Mouse (Mus musculus): Measurements from ENCODE around the gene Resf1. TPM values are rescaled to one million over a fixed set of nuclear protein-coding genes. Genes with fewer than 3 reads are reported as not detected.
"Not testable (repeated sequence)": the region's sequence is repeated elsewhere in the genome, so short reads cannot be mapped to it uniquely, and the experiment has no call there.

The Resf1 gene
- polyA plus RNA-seq, 1 experiment from 2014 or later: 28.4 TPM

DNA sequence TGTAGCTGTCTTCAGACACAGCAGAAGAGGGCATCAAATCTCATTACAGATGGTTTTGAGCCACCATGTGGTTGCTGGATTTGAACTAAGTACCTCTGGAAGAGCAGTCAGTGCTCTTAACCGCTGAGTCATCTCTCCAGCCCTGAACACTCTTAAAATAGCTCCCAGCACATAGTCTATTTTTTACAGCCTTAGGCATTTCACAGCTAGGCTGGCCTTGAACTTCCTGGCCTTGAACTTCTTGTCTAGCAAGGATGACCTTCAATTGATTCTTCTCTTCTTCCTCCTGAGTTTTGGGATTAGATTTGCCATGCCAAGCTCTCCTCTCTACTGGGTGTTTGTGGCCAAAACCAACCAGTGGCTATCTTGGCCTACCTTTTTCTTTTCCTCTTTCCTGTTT, 2.6 kb downstream of the Resf1 start:
- Histone ChIP-seq H3K9me3 (no peaks in the 10 kb centered on the region), H3K9ac (no peak overlapping the region), H3K36me3 (peaks cover 24% of the 10 kb centered on the region), H3K4me2 (no peak overlapping the region), H3K4me1 (replicated peaks) (peaks cover 21% of the 10 kb centered on the region), H3K27ac (replicated peaks) (no peak overlapping the region), H3K27me3 (no peaks in the 10 kb centered on the region), H3K4me3 (no peak overlapping the region)
- no peak for ATAC-seq (ENCODE audit: low FRiP score, low read depth)
- 91% methylated on average over 1 of the region's 1 CpGs for WGBS

DNA sequence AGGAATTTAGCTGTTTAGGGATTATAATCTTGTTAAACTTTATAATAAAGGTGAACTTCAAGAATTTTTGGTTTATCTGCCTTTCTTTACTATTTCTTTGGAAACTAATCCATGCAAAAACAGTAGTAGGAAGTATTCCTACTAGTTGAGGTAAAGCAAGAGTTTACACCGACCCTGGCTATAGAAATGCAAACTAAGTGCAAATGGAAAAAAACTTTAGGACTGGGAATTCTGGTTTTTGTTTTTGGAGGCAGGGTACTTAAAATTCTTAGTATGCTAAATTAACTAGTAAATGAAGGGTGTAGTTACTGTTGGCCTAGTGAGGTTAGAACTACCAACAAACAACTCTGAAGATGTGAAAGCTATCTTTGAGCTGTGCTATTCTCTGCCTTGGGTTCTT, 3.0 kb downstream of the Resf1 start:
- Histone ChIP-seq H3K36me3 (peaks cover 25% of the 10 kb centered on the region), H3K27ac (replicated peaks) (no peak overlapping the region), H3K4me2 (no peak overlapping the region), H3K27me3 (no peaks in the 10 kb centered on the region), H3K4me1 (replicated peaks) (peaks cover 21% of the 10 kb centered on the region), H3K4me3 (no peak overlapping the region), H3K9me3 (no peaks in the 10 kb centered on the region), H3K9ac (no peak overlapping the region)
- 72% methylated on average over 1 of the region's 1 CpGs for WGBS
- ATAC-seq (ENCODE audit: low FRiP score, low read depth): no peak

DNA sequence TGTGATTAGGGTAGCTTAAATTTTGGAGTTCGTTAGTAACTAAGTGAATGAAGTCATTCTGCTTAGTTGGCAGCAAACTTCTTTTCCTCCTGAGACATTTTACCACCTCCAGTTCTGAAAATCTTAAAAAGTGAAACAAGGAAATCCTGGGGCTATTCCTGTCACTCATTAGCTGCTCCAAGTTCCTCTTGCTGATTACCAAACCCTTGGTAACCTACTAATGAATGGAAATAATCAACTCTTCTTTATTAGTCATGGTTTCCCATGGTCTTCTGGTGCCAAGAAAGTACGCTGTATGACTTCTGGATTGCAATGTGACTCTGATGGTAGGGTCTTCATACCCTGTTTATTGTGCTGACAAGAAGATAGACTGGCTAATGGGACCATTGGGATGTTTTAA, 5.7 kb downstream of the Resf1 start:
- no peaks in the 10 kb centered on the region for H3K9me3 ChIP-seq
- WGBS: 85% methylated on average over 2 of the region's 2 CpGs
- H3K27me3 ChIP-seq: no peaks in the 10 kb centered on the region
- no peak overlapping the region for H3K9ac ChIP-seq
- no peak for ATAC-seq (ENCODE audit: low FRiP score, low read depth)
- peaks cover 39% of the 10 kb centered on the region for H3K36me3 ChIP-seq
- H3K4me2 ChIP-seq: no peak overlapping the region
- no peak overlapping the region for H3K4me3 ChIP-seq
- peaks cover 14% of the 10 kb centered on the region for H3K4me1 ChIP-seq (replicated peaks)
- H3K27ac ChIP-seq (replicated peaks): no peak overlapping the region

DNA sequence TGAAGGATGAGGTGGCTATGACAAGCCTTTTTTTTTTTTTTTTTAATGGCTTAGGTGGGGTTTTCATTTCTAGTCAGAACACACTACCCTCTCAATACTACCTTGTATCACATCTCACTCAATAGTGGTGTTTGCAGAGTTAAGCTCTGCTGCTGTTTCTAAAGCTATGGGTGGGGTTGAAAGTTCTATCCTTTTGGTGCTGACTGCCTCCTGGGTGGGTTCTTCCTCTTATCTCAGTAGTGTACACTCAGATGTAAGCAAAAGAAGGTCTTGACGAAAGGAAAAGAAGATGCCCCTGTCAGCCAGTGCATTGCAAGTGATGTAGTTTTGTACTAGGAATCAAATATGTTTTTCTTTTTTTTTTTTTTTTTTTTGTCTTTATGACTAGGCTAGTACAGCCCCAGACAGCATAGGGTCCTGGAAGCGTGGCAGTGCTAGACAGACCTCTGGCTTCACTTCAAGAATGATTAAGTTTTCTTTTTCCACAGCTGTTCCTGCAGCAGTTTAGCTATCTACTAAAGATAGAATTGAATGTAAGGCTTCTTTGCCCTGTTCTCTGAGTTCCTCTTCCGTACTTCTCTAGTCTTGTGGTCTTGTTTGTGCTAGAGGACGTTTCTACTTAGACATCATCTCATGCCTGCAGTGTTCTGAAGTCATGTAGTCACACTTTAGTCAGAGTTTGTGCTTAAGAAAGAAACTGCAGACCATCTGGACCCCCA, 14.5 kb downstream of the Resf1 start:
- Histone ChIP-seq H3K36me3 (peaks cover 83% of the 10 kb centered on the region), H3K9me3 (peaks cover 3% of the 10 kb centered on the region; the same call in 1 of the 2 replicates), H3K9ac (no peak overlapping the region), H3K27ac (replicated peaks) (no peak overlapping the region), H3K4me2 (no peak overlapping the region), H3K27me3 (no peaks in the 10 kb centered on the region), H3K4me3 (no peak overlapping the region), H3K4me1 (replicated peaks) (no peaks in the 10 kb centered on the region)
- 91% methylated on average over 4 of the region's 4 CpGs for WGBS
- ATAC-seq (ENCODE audit: low FRiP score, low read depth): no peak

DNA sequence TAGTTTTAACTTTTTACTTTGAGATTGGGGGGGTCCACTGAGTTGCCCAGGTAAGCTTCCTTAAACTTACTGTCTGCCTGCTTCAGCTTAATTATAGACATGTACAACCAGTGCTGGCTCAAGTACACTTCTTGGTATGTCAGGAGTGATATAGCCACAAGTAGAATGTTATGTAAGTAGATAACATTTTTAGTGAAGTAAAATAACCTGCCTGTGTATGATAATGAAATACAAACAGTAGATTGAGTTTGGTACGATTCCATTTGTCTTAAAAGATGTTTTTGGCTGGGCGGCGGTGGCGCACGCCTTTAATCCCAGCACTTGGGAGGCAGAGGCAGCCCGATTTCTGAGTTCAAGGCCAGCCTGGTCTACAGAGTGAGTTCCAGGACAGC, 15.0 kb downstream of the Resf1 start:
- Histone ChIP-seq H3K36me3 (peaks cover 88% of the 10 kb centered on the region), H3K27me3 (no peaks in the 10 kb centered on the region), H3K9ac (no peak overlapping the region), H3K4me1 (replicated peaks) (no peaks in the 10 kb centered on the region), H3K27ac (replicated peaks) (no peak overlapping the region), H3K9me3 (peaks cover 3% of the 10 kb centered on the region; the same call in 1 of the 2 replicates), H3K4me2 (no peak overlapping the region), H3K4me3 (no peak overlapping the region)
- no peak for ATAC-seq (ENCODE audit: low FRiP score, low read depth)
- 98% methylated on average over 6 of the region's 6 CpGs for WGBS

DNA sequence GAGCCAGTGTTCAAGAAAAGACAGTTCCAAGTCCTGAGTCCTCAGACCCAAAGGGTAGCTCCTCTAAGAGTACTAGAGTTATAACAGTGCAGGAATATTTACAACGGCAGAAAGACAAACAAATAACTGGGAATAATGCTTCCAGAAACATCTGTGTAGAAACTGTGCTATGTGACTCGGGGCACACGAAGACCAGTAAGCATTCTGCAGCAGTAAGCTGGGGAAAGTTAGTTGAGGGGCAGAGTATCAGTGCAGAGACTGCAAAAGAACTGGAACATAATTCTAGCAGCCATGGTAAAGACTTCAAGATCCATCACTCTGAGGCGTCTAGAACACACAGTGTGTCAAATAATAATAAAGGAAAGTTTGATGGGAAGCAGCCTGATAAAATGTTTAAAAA, 19.9 kb downstream of the Resf1 start:
- Histone ChIP-seq H3K27ac (replicated peaks) (no peak overlapping the region), H3K9ac (no peak overlapping the region), H3K27me3 (no peaks in the 10 kb centered on the region), H3K9me3 (peaks cover 3% of the 10 kb centered on the region; the same call in 1 of the 2 replicates), H3K4me2 (no peak overlapping the region), H3K36me3 (peaks cover 76% of the 10 kb centered on the region), H3K4me1 (replicated peaks) (no peaks in the 10 kb centered on the region), H3K4me3 (no peak overlapping the region)
- WGBS: 95% methylated on average over 4 of the region's 4 CpGs
- ATAC-seq (ENCODE audit: low FRiP score, low read depth): no peak

DNA sequence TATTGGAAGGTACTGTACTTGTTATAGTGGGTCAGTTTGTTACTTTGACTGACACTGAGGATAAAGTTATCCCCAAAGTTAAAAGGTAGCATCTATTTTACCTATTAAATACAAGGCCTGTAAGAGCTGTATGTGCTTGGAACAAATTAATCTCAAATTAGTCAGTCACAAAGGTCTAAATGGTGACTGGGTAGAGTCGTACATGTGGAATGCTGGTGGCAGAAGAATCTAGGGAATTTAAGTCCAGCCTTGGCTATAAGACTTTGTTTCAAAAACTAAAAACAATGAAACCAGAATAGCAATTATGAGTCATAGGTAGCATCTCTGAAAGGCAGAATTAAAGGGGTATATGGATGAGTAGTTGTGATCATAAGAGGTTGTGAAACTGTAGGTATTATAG, 21.1 kb downstream of the Resf1 start:
- peaks cover 78% of the 10 kb centered on the region for H3K36me3 ChIP-seq
- no peak overlapping the region for H3K27ac ChIP-seq (replicated peaks)
- 90% methylated on average over 1 of the region's 1 CpGs for whole genome bisulfite sequencing
- ATAC-seq (ENCODE audit: low FRiP score, low read depth): no peak
- H3K4me3 ChIP-seq: no peak overlapping the region
- no peak overlapping the region for H3K4me2 ChIP-seq
- H3K9me3 ChIP-seq: peaks cover 3% of the 10 kb centered on the region; the same call in 1 of the 2 replicates
- no peaks in the 10 kb centered on the region for H3K4me1 ChIP-seq (replicated peaks)
- H3K9ac ChIP-seq: no peak overlapping the region
- H3K27me3 ChIP-seq: no peaks in the 10 kb centered on the region

DNA sequence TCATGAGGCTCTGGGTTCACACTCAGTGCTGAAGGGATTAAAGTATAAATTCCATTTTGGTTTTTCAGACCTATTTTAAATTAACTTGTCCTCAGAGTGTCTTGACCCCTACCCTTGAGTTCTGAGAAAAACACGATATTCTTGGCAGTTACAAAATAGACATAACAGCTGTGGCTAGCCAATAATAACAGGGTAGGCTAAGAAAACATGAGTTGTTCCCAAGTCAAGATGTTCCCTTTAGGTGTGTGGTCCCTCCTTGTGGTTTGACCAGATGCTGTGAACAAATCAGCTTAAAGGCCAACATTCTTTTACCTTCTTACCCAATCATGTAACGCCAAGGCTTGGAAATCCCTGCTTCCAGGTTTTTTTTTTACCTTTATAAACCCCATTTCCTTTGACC, 23.8 kb downstream of the Resf1 start:
- Histone ChIP-seq H3K4me3 (no peak overlapping the region), H3K36me3 (peaks cover 68% of the 10 kb centered on the region), H3K27ac (replicated peaks) (no peak overlapping the region), H3K4me1 (replicated peaks) (no peaks in the 10 kb centered on the region), H3K27me3 (no peaks in the 10 kb centered on the region), H3K9me3 (no peaks in the 10 kb centered on the region), H3K9ac (no peak overlapping the region), H3K4me2 (no peak overlapping the region)
- no peak for ATAC-seq (ENCODE audit: low FRiP score, low read depth)
- WGBS: 91% methylated on average over 2 of the region's 2 CpGs

DNA sequence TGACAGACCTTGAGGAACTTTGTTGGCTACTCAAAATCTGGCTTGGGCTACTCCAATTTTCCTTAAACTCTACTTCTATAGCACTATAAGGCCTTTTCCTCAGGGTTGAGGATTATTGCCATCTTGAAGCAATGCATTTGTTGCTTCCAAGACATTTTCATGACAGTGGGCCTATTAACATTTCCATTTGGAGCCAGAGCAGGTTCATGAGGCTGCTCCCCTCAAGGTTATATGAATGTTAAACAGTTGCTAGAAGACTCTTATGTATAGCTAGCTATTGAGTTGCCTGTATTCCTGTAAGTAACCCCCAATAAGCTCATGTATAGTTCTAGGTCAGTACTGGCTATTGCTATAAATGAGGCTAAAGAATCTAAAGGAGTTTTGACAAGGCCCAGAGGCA, 28.8 kb downstream of the Resf1 start:
- Histone ChIP-seq H3K9ac (no peak overlapping the region), H3K4me1 (replicated peaks) (no peaks in the 10 kb centered on the region)

DNA sequence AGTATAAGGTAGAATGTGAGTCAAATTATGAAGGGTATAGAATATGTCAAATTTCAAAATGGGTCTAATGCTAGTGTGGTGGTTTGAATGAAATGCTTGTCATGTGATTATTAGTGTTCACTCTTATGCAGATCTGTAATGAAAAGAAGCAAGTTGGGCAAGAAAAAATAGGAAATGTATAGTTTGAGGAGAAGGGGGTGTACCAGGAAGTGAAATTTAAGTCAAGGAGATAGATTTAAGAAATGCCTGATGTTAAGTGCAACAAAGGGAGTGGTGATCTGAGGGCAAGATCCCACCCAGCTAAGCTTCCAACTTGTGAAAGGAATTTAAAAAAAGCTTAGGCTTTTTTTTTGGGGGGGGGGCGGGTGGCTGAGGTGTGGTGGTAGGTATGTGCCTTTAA, 29.4 kb downstream of the Resf1 start:
- Histone ChIP-seq H3K36me3 (peaks cover 32% of the 10 kb centered on the region), H3K9ac (no peak overlapping the region), H3K4me1 (replicated peaks) (no peaks in the 10 kb centered on the region), H3K9me3 (no peaks in the 10 kb centered on the region), H3K27ac (replicated peaks) (no peak overlapping the region), H3K27me3 (no peaks in the 10 kb centered on the region), H3K4me3 (no peak overlapping the region), H3K4me2 (no peak overlapping the region)
- 100% methylated on average over 1 of the region's 1 CpGs for WGBS
- no peak for ATAC-seq (ENCODE audit: low FRiP score, low read depth)

More for the DNA sequence above, 28.8 kb downstream of the Resf1 start:
- no peak for ATAC-seq (ENCODE audit: low FRiP score, low read depth)
- H3K27ac ChIP-seq (replicated peaks): no peak overlapping the region
- no peaks in the 10 kb centered on the region for H3K27me3 ChIP-seq
- H3K4me3 ChIP-seq: no peak overlapping the region
- no peak overlapping the region for H3K4me2 ChIP-seq
- H3K9me3 ChIP-seq: no peaks in the 10 kb centered on the region
- peaks cover 38% of the 10 kb centered on the region for H3K36me3 ChIP-seq

DNA sequence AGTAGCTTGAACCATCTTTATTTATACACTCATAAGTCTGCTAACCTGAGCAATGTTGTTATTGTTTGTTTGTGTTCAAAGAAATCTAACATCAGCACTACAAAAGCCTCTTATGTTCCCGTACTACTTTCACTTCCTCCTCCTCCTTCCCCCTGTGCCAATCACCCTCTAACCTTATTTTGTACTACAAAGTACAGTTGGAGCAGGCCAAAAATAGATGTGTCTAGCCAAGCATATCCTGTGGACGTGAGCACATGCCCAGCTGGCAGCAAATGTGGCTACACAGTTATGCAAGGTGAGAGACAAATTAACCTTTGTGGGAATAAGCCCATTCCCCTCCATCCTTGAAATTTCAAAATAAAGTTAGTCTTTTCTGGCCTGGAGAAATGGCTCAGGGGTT, 34.6 kb downstream of the Resf1 start:
- Histone ChIP-seq H3K27me3 (no peaks in the 10 kb centered on the region), H3K4me1 (replicated peaks) (no peaks in the 10 kb centered on the region), H3K36me3 (no peaks in the 10 kb centered on the region), H3K27ac (replicated peaks) (no peak overlapping the region), H3K9ac (no peak overlapping the region), H3K9me3 (no peaks in the 10 kb centered on the region; the same call in 1 of the 2 replicates), H3K4me3 (no peak overlapping the region), H3K4me2 (no peak overlapping the region)
- 83% methylated on average over 2 of the region's 2 CpGs for WGBS
- ATAC-seq (ENCODE audit: low FRiP score, low read depth): no peak

DNA sequence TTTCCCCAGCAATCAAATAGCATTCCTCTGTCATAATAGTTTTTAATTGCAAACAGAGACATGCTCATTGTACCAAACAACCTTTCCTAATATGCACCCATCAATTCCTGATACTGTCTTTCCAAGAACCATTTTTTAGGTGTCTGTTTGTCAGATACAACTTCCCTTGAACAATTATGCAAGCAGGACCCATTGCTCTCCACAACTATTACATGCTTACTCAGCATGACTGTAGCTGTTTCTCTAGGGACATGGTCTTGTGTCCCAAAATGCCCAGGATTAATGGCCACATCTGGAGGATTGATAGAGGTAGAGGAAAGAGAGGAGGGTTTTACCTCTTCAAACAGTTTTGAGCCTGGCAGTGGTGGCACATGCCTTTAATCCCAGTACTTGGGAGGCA, 35.2 kb downstream of the Resf1 start:
- no peaks in the 10 kb centered on the region for H3K27me3 ChIP-seq
- H3K4me3 ChIP-seq: no peak overlapping the region
- no peaks in the 10 kb centered on the region for H3K4me1 ChIP-seq (replicated peaks)
- no peaks in the 10 kb centered on the region for H3K36me3 ChIP-seq
- H3K9ac ChIP-seq: no peak overlapping the region
- H3K27ac ChIP-seq (replicated peaks): no peak overlapping the region
- no peak for ATAC-seq (ENCODE audit: low FRiP score, low read depth)
- no peak overlapping the region for H3K4me2 ChIP-seq
- H3K9me3 ChIP-seq: no peaks in the 10 kb centered on the region; the same call in 1 of the 2 replicates

DNA sequence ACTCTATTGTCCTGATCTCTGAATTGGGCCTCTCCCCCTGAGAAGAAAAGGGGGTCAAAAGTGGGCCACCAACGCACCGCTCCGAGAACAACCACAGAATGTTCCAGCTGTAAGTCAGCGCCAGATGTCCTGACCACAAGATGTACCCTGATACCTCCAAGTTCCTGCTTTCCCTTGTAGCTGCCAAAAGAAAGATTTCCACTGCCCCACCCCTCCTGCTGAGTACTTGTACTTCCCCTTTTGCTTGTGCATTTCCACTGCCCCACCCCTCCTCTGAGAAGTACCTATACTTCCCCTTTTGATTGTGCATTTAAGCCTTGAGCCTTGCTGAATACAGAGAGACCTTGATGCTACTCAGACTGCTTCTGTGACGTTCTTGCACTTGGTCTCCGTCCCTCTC, 39.0 kb downstream of the Resf1 start:
- ATAC-seq (ENCODE audit: low FRiP score, low read depth); H3K27me3 ChIP-seq; H3K9ac ChIP-seq; H3K4me1 ChIP-seq (replicated peaks); H3K4me2 ChIP-seq; H3K4me3 ChIP-seq; H3K27ac ChIP-seq (replicated peaks); H3K9me3 ChIP-seq; H3K36me3 ChIP-seq: not testable (repeated sequence)
- 94% methylated on average over 6 of the region's 6 CpGs for WGBS
